Mouse (Mus musculus) forebrain, embryonic 14.5 days (tissue): ENCODE results near the gene Ccdc13. TPM values are rescaled to one million over a fixed set of nuclear protein-coding genes. Genes with fewer than 3 reads are reported as not detected.
A peak's percentile ranks its signal among the peaks of the same experiment; 100 is the strongest.

ENCODE experiments used
- ATAC-seq: fragments of 200-750 bp; cut with Nextera tagmentation; 2 replicates; pipeline ENCODE4 v1.8.0; 2017; ENCODE audit warnings: mild to moderate bottlenecking, moderate library complexity
- DNase-seq: peaks from one replicate; pipeline ENCODE4 v3.0.0-alpha.2; 2015; ENCODE audit warnings: low spot score
- H3K27ac ChIP-seq: fragments of 300-500 bp; sonication (generic); 2 replicates; pipeline ENCODE4 v1.5.1; 2014; ENCODE audit warnings: low read depth, mild to moderate bottlenecking, control low read depth, low read length, moderate library complexity
- H3K27me3 ChIP-seq: fragments of 300-500 bp; sonication (generic); replicated peaks from 2 replicates; pipeline ENCODE4 v1.6.1; 2014; ENCODE audit warnings: low read length, control low read depth, mixed read lengths; ENCODE audit not compliant: control insufficient read depth, insufficient read depth
- H3K36me3 ChIP-seq: fragments of 300-500 bp; sonication (generic); 2 replicates; pipeline ENCODE4 v1.6.1; 2014; ENCODE audit warnings: low read length, control low read depth; ENCODE audit not compliant: control insufficient read depth, insufficient read depth
- H3K4me1 ChIP-seq: fragments of 300-500 bp; sonication (generic); 2 replicates; pipeline ENCODE4 v1.6.1; 2014; ENCODE audit warnings: antibody characterized with exemption, low read length, control low read depth; ENCODE audit not compliant: control insufficient read depth, insufficient read depth
- H3K4me2 ChIP-seq: fragments of 300-500 bp; sonication (generic); 2 replicates; pipeline ENCODE4 v1.6.1; 2014; ENCODE audit warnings: mild to moderate bottlenecking, control low read depth, low read length
- H3K4me3 ChIP-seq: fragments of 300-500 bp; sonication (generic); 2 replicates; pipeline ENCODE4 v1.5.1; 2014; ENCODE audit warnings: low read depth, low read length, control low read depth
- H3K9ac ChIP-seq: fragments of 300-500 bp; sonication (generic); 2 replicates; pipeline ENCODE4 v1.6.1; 2014; ENCODE audit warnings: mild to moderate bottlenecking, low read length, control low read depth, moderate library complexity
- H3K9me3 ChIP-seq: fragments of 300-500 bp; sonication (generic); replicated peaks from 2 replicates; pipeline ENCODE4 v1.6.1; 2016; ENCODE audit warnings: low read length, control low read depth, mixed read lengths; ENCODE audit not compliant: control insufficient read depth
- WGBS: fragments of 180-500 bp; shearing (Covaris S2); extraction: QIAGEN DNeasy Blood & Tissue Kit; methylation state at CpG from one replicate; pipeline ENCODE4 v1.1.7; 2014; 5-methylcytosine and 5-hydroxymethylcytosine counted together
- polyA plus RNA-seq: library from polyadenylated mRNA; unstranded; fragments of >200 nt; fragmentation: Nextera tagmentation; extraction: Ambion mirVana; gene quantifications from 2 replicates; pipeline ENCODE4 v1.2.1, GENCODE M21; 2014

Ccdc13 gene
- polyA plus RNA-seq, 1 experiment from 2014 or later = 3.0 TPM

- H3K9me3 ChIP-seq = no peaks in the 10 kb centered on the region
- no peak overlapping the region for H3K9ac ChIP-seq
- ATAC-seq (no peak), DNase-seq (no peak)
- H3K4me2 ChIP-seq = no peak overlapping the region
- no peak overlapping the region for H3K4me3 ChIP-seq
- peaks cover 12% of the 10 kb centered on the region for H3K4me1 ChIP-seq
- H3K36me3 ChIP-seq = peaks cover 45% of the 10 kb centered on the region
- no peaks in the 10 kb centered on the region for H3K27me3 ChIP-seq
- no peak overlapping the region for H3K27ac ChIP-seq
- WGBS = 75% methylated on average over 8 of the region's 8 CpGs
Measured at GRCm38 (mm10) chr9:121761787-121762186, 77.5 kb downstream of the Ccdc13 start.

DNA sequence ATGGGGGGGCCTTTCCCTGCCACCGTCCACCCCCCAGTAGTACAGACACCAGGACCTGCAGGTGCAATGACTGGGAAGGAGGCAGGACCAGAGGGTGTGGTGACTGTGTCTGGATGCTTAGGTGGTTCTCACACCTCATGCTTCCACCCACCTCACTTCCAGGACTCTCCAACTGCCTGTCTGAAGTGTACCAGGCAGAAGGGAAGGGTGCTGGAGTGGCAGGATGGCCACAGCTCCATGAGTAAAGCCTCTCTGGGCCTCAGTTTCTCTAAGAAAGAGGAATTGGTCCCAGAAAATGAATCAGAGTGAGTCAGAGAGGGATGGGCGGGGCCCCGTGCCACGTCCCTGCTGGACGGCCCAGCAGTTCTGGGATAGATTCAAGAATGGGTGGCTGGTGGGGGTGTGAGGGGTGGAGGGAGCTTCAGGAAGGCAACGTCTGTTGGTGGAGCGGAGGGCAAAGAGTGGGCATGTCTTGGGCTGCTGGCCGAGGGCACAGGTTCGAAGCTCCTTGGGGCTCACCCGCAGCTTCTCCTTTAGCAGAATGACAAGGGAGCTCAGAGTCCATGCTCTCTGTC, 78.1 kb downstream of the Ccdc13 start:
- WGBS = 54% methylated on average over 10 of the region's 10 CpGs
- H3K27ac ChIP-seq = no peak overlapping the region
- H3K9me3 ChIP-seq = no peaks in the 10 kb centered on the region
- H3K9ac ChIP-seq = peak overlapping the region; percentile 96
- ATAC-seq = no peak
- H3K4me1 ChIP-seq = peaks cover 12% of the 10 kb centered on the region
- peak overlapping the region; percentile 86 for H3K4me3 ChIP-seq
- no peak for DNase-seq
- no peaks in the 10 kb centered on the region for H3K27me3 ChIP-seq
- peaks cover 43% of the 10 kb centered on the region for H3K36me3 ChIP-seq
- peak overlapping the region; percentile 97 for H3K4me2 ChIP-seq

DNA sequence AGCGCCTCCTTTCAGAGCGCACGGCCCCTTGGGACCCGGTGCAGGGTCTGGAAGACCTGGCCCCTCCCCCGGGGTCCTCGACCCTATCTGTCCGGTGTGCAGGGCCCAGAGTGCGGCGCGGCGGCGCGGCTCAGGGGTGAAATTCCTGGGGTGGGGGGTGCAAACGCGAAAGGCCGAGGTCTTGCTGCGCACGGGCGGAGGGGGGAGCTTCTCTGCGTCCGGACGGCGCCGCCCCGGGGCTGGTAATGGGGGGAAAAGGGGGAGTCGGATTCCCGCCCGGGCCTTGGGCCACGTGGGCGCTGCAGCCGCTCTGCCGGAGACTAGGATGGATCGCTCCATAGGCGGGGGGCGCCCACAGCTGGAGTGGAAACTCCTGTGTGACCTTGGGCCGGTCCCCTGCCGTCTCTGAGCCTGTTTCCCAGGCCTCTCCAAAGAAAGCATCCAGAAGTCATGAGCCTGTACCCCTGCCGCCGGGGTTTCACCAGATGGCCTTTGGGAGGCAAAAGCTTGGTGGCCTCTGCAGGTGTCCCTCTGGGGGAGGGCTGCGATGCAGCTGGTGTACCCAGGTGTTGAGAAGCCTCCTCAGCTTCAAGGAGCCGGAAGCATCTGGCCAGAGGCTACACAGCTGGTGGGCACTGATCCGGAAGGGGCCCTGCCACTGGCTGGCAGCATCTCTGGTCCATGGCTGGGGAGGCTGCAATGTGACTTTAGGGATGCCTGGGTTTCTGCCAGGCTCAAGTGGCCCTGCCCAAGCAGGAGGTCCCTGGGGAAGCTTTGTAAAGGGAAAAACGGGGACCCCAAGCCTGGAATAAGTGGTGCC, 78.8 kb downstream of the Ccdc13 start:
- peaks cover 12% of the 10 kb centered on the region for H3K4me1 ChIP-seq
- 2% methylated on average over 38 of the region's 43 CpGs for WGBS

DNA sequence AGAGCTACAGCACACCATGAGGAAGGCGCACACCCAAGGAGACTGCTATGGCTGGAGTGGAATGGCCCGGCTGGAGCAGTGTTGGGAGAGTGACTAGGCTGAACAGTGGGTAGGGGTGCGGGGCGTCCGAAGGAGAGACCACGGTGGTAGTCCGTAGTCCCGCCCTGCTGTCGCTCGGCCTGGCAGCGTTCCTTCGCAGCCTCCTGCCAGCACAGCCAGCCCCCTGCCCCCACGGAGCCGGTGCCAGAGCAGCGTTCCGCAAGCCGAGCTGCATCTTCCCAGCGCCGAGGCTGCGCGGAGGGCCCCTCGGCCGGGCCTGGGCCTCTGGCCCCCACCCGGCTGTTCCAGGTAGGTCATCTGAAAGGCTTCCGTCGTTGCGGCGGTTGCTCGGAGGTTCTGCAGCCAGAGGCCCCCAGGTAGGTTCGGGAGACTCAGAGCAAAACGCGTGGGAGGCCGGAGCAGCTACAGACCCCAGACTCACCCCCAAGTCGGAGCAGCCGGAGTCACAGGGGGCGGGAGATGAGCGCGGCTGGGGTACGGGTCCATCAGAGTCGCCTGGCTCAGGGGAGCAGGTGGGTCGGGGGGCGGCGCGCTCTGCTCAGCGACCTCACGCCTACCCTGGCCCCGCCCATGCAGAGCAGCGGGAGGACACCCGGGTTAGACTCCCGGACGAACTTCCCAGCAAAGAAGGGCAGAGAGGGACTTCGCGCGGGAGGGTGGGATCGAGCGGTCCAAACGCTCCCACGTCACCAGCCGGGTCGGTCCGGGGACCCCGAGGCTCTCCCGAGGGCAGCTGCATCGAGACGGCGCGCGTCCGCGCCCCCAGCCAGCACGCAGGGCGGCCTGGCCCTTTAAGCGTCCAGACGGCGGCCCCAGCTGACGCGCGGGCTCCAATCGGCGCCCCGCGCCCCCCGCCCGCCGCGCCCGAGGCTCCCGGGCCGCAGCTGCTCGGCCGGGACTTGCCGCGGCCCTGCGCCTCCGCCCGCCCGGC, 79.9 kb downstream of the Ccdc13 start, which contains the start of gene Zfp651:
Zfp651 (plus strand) TSS at position 240 of the 991 bp plus-strand sequence.
- H3K4me1 ChIP-seq = peaks cover 12% of the 10 kb centered on the region
- H3K9me3 ChIP-seq = no peaks in the 10 kb centered on the region
- H3K36me3 ChIP-seq = peaks cover 44% of the 10 kb centered on the region
- H3K9ac ChIP-seq = peak within 1 kb of the TSS; percentile 96
- DNase-seq = peak; percentile 83
- ATAC-seq = peak; percentile 90
- peak within 1 kb of the TSS; percentile 97 for H3K4me2 ChIP-seq
- H3K27me3 ChIP-seq = no peaks in the 10 kb centered on the region
- peak within 1 kb of the TSS; percentile 86 for H3K4me3 ChIP-seq
- under 1% methylated on average over 74 of the region's 97 CpGs for WGBS
- H3K27ac ChIP-seq = peak within 1 kb of the TSS; percentile 77

More for the DNA sequence above, 78.8 kb downstream of the Ccdc13 start:
- peak overlapping the region; percentile 77 for H3K27ac ChIP-seq
- DNase-seq (peak; percentile 74), ATAC-seq (peak; percentile 48)
- no peaks in the 10 kb centered on the region for H3K27me3 ChIP-seq
- peak overlapping the region; percentile 96 for H3K9ac ChIP-seq
- peak overlapping the region; percentile 97 for H3K4me2 ChIP-seq
- H3K36me3 ChIP-seq = peaks cover 44% of the 10 kb centered on the region
- H3K9me3 ChIP-seq = no peaks in the 10 kb centered on the region
- peak overlapping the region; percentile 86 for H3K4me3 ChIP-seq

DNA sequence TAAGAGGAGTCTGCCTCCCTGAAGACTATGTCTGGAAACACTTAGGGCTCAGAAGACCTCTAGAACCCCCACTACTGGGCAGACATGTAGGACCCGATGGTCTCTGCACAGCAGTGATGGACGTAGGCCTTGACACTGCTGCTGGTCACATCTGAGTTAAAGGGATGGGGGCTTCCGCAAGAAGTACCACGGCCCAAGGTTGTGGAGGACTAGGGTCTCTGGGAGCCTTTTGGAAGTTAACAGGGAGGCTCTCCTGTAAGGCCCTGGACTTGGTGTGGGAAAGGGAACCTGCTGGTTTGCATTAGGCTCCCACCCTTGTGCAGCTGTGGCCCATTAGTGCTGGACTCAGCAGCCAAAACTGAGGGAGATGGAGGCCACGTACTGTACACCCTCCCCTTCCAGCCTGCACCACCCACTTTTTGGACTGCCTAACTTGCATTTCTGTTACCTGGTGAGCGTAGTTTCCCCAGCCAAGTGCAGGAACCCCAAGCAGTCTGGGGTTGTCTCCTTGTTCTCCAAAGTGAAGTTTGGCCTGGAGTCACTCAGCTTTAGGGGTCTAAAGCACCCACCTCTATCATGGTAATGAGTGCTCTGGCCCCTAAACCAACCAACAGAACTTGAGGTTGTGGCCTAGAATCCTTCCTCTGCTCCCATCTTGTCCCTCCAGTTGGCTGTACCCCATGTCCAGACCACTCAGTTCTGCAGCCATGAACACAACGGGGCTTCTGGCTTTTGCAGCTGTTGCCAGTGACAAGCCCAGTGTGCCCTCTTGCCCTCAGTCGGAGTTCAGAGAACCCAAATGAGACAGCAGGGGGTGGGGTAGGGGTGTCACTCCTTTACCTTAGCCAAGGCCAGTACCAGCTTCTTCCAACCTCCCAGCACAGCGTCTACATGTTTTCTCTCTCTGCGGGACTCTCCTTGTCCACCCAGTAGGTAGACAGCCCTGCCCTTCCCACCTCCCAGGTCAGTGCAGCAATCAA, 81.1 kb downstream of the Ccdc13 start:
- WGBS = 54% methylated on average over 10 of the region's 10 CpGs
- no peak for ATAC-seq
- H3K36me3 ChIP-seq = peaks cover 42% of the 10 kb centered on the region

DNA sequence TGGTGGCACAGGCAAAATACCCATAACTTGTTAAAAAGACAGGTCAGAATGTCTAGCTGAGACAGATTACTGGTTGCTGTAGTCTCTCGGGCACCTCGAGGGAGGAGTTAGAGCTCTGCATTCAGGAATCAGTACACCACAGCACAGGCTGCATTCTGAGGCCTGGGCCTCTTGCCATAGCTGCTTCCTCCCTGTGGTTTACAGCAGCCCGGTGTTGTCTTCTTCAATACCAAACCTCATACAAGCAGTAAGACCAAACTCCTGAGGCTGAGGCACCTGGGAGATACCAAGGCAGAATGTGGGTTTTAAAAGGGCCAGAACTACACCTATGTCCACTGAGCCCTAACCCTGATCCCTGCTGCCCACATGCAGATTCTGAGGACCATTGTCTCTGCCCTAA, 81.8 kb downstream of the Ccdc13 start:
- H3K27ac ChIP-seq = no peak overlapping the region
- ATAC-seq (no peak), DNase-seq (peak; percentile 19)
- no peaks in the 10 kb centered on the region for H3K27me3 ChIP-seq
- peaks cover 40% of the 10 kb centered on the region for H3K36me3 ChIP-seq
- WGBS = 55% methylated on average over 3 of the region's 3 CpGs
- H3K4me1 ChIP-seq = peaks cover 12% of the 10 kb centered on the region
- H3K9me3 ChIP-seq = no peaks in the 10 kb centered on the region
- H3K4me3 ChIP-seq = no peak overlapping the region
- no peak overlapping the region for H3K4me2 ChIP-seq
- H3K9ac ChIP-seq = no peak overlapping the region

More for the DNA sequence above, 81.1 kb downstream of the Ccdc13 start:
- Histone ChIP-seq H3K4me2 (peak overlapping the region; percentile 97), H3K27ac (no peak overlapping the region), H3K4me3 (peak overlapping the region; percentile 86), H3K4me1 (peaks cover 12% of the 10 kb centered on the region), H3K9ac (no peak overlapping the region), H3K27me3 (no peaks in the 10 kb centered on the region), H3K9me3 (no peaks in the 10 kb centered on the region)
- DNase-seq = peak; percentile 3

DNA sequence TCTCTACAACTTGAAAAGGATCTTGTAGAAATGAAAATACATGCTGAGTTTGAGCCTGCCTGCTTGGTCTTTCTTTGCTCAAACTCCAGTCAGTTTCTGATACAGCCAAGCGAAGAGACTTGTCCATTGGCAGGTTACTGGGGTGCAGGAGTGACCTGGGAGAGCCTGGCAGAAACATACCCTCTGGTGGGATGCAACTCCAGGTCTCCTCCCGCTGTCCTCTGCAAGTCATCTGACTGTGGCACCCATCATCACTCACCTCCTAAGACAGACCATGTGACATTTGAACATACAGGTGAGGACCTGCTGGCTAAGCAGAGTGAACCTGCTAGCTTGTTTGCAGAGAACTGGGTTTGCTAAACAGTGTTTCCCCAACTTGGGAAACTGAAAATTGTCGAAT, 82.5 kb downstream of the Ccdc13 start:
- peaks cover 46% of the 10 kb centered on the region for H3K36me3 ChIP-seq
- ATAC-seq = no peak
- peaks cover 12% of the 10 kb centered on the region for H3K4me1 ChIP-seq
- WGBS = 95% methylated on average over 3 of the region's 3 CpGs
- H3K27me3 ChIP-seq = no peaks in the 10 kb centered on the region
- no peak overlapping the region for H3K4me2 ChIP-seq
- no peak overlapping the region for H3K4me3 ChIP-seq
- no peak overlapping the region for H3K27ac ChIP-seq
- H3K9ac ChIP-seq = no peak overlapping the region
- no peaks in the 10 kb centered on the region for H3K9me3 ChIP-seq
- no peak for DNase-seq

DNA sequence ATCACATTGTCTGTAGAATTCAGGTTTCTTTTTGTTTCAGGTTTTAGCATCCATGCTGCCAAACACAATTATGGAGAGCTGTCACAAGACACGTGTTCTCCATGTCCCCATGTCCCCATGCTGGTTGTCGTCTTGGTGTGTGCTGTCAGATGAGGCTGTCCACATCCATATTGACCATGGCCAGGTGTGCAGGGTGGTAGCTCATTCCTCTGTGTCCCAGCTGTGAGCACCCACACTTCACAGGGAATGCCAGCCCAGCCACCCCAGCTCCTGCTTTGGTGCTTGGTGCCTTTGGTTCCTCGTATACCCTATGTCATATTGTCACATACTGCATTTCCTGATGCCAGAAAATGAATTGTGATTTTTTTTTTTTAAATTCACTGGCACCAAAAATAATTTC, 84.6 kb downstream of the Ccdc13 start:
- no peaks in the 10 kb centered on the region for H3K9me3 ChIP-seq
- H3K27me3 ChIP-seq = no peaks in the 10 kb centered on the region
- H3K36me3 ChIP-seq = peaks cover 67% of the 10 kb centered on the region
- no peak overlapping the region for H3K4me3 ChIP-seq
- peaks cover 5% of the 10 kb centered on the region for H3K4me1 ChIP-seq
- H3K4me2 ChIP-seq = no peak overlapping the region
- H3K9ac ChIP-seq = no peak overlapping the region
- DNase-seq (no peak), ATAC-seq (no peak)
- 90% methylated on average over 3 of the region's 3 CpGs for WGBS
- no peak overlapping the region for H3K27ac ChIP-seq
